Mouse (Mus musculus) kidney, postnatal 0 days (tissue): ENCODE measurements at regions not wholly inside any gene's neighbourhood (a gene's known extent, or its start where the extent isn't known, plus 50 kb on each side); places are given as distances from the start of the nearest gene placed in this dataset.
A peak's percentile ranks its signal among the peaks of the same experiment; 100 is the strongest.

Experiments
- ATAC-seq: fragments of 200-750 bp; cut with Nextera tagmentation; replicated peaks from 2 replicates; pipeline ENCODE4 v1.8.0; 2017; ENCODE audit warnings: low read depth, moderate number of reproducible peaks, moderate TSS enrichment, moderate library complexity; ENCODE audit not compliant: low FRiP score
- DNase-seq: peaks from one replicate; pipeline ENCODE4 v3.0.0-alpha.2; 2016; ENCODE audit warnings: low spot score
- H3K27ac ChIP-seq: fragments of 300-500 bp; sonication (generic); 2 replicates; pipeline ENCODE4 v1.5.1; 2014; ENCODE audit warnings: mild to moderate bottlenecking
- H3K27me3 ChIP-seq: fragments of 300-500 bp; sonication (generic); 2 replicates; pipeline ENCODE4 v1.6.1; 2014; ENCODE audit warnings: low read length, mixed read lengths; ENCODE audit not compliant: insufficient read depth
- H3K36me3 ChIP-seq: fragments of 300-500 bp; sonication (generic); 2 replicates; pipeline ENCODE4 v1.6.1; 2014; ENCODE audit warnings: low read length, mixed read lengths; ENCODE audit not compliant: insufficient read depth
- H3K4me1 ChIP-seq: fragments of 300-500 bp; sonication (generic); replicated peaks from 2 replicates; pipeline ENCODE4 v1.6.1; 2014; ENCODE audit warnings: antibody characterized with exemption, low read length, mixed read lengths; ENCODE audit not compliant: insufficient read depth
- H3K4me2 ChIP-seq: fragments of 300-500 bp; sonication (generic); 2 replicates; pipeline ENCODE4 v1.6.1; 2014; ENCODE audit warnings: mild to moderate bottlenecking, low read length, moderate library complexity, mixed read lengths
- H3K4me3 ChIP-seq: fragments of 300-500 bp; sonication (generic); replicated peaks from 2 replicates; pipeline ENCODE4 v1.5.1; 2014; ENCODE audit warnings: low read depth, low read length
- H3K9ac ChIP-seq: fragments of 300-500 bp; sonication (generic); 2 replicates; pipeline ENCODE4 v1.6.1; 2014; ENCODE audit warnings: low read depth, low read length
- H3K9me3 ChIP-seq: fragments of 300-500 bp; sonication (generic); replicated peaks from 2 replicates; pipeline ENCODE4 v1.6.1; 2016; ENCODE audit warnings: low read length, inconsistent platforms, mixed read lengths
- CTCF ChIP-seq: IDR thresholded peaks from 2 replicates; pipeline ENCODE4 v1.5.1; 2016; ENCODE audit warnings: antibody characterized with exemption, low read depth, mild to moderate bottlenecking, moderate library complexity
- WGBS: fragments of 180-500 bp; shearing (Covaris S2); extraction: QIAGEN DNeasy Blood & Tissue Kit; methylation state at CpG from one replicate; pipeline ENCODE4 v1.1.7; 2014; 5-methylcytosine and 5-hydroxymethylcytosine counted together

- Histone ChIP-seq H3K27ac (no peak overlapping the region), H3K9me3 (no peaks in the 10 kb centered on the region), H3K9ac (no peak overlapping the region), H3K36me3 (no peaks in the 10 kb centered on the region), H3K4me1 (peaks cover 8% of the 10 kb centered on the region; the same call in 1 of the 2 replicates), H3K4me2 (no peak overlapping the region), H3K4me3 (no peak overlapping the region), H3K27me3 (no peaks in the 10 kb centered on the region)
- ATAC-seq (peak; percentile 36; the same call in 1 of the 2 replicates), DNase-seq (peak; percentile 64)
- WGBS = 13% methylated on average over 7 of the region's 7 CpGs
- no peak for TF ChIP-seq CTCF
Observed at GRCm38 (mm10) chr3:121609090-121609489, 61.5 kb upstream of the 4930432M17Rik start.

- Histone ChIP-seq H3K4me1 (peaks cover 12% of the 10 kb centered on the region; the same call in 1 of the 2 replicates), H3K27me3 (no peaks in the 10 kb centered on the region), H3K27ac (no peak overlapping the region), H3K4me3 (no peak overlapping the region), H3K4me2 (no peak overlapping the region), H3K9ac (no peak overlapping the region), H3K36me3 (no peaks in the 10 kb centered on the region), H3K9me3 (no peaks in the 10 kb centered on the region)
- no peak for ATAC-seq
- DNase-seq = no peak
- TF ChIP-seq CTCF = no peak
- 63% methylated on average over 6 of the region's 6 CpGs for WGBS
Observed at GRCm38 (mm10) chr3:121604737-121605136, 65.8 kb upstream of the 4930432M17Rik start.

- no peak overlapping the region for H3K27ac ChIP-seq
- TF ChIP-seq CTCF = no peak
- ATAC-seq = no peak
Observed at GRCm38 (mm10) chr3:121604081-121604480, 66.5 kb upstream of the 4930432M17Rik start.

GRCm38 (mm10) chr3:121602826-121603370, 67.7 kb upstream of the 4930432M17Rik start:
- H3K4me1 ChIP-seq = 0 out of 2 replicates have a peak, but pooled peaks cover 5% of the 10 kb centered on the region
- no peaks in the 10 kb centered on the region for H3K9me3 ChIP-seq
- ATAC-seq (no peak), DNase-seq (no peak)
- 0 out of 2 replicates have a peak overlapping the region, but pooled peaks have one; percentile 32 for H3K27ac ChIP-seq
- H3K27me3 ChIP-seq = no peaks in the 10 kb centered on the region
- no peak overlapping the region for H3K4me2 ChIP-seq
- no peak overlapping the region for H3K4me3 ChIP-seq
- WGBS = 83% methylated on average over 10 of the region's 10 CpGs
- TF ChIP-seq CTCF = no peak
- H3K9ac ChIP-seq = no peak overlapping the region
- no peaks in the 10 kb centered on the region for H3K36me3 ChIP-seq

More at GRCm38 (mm10) chr3:121604081-121604480, 66.5 kb upstream of the 4930432M17Rik start:
- Histone ChIP-seq H3K9me3 (no peaks in the 10 kb centered on the region), H3K4me2 (no peak overlapping the region), H3K4me1 (0 out of 2 replicates have a peak, but pooled peaks cover 5% of the 10 kb centered on the region), H3K4me3 (no peak overlapping the region), H3K9ac (no peak overlapping the region), H3K36me3 (no peaks in the 10 kb centered on the region), H3K27me3 (no peaks in the 10 kb centered on the region)
- WGBS = 85% methylated on average over 9 of the region's 9 CpGs
- DNase-seq = no peak

DNA sequence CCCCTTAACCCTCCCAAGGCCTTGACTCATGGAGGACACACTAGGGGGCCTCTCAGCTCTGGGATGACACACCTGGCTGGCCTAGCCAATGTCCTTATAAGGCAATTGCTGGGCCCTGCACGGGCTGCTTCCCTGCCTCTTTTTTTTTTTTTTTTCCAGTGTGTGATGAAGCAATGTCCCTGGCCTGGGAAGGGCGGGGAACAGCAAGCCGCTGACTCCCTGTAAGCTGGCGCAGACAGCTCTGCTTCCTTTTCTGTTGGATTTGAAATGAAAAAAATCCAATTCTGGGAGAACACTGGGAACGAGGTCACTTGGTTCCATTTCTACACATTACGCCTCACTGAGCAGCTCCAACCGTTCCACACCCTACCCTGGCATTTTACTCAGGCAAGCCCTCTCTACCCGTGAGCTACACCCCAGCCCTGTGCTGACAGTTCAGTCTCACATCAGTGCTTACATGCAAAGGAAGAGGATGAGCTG, 68.4 kb upstream of the 4930432M17Rik start:
- Histone ChIP-seq H3K9ac (no peak overlapping the region), H3K27ac (peak overlapping the region; percentile 32; the same call in 1 of the 2 replicates), H3K27me3 (no peaks in the 10 kb centered on the region), H3K36me3 (no peaks in the 10 kb centered on the region), H3K4me3 (no peak overlapping the region), H3K4me1 (0 out of 2 replicates have a peak, but pooled peaks cover 5% of the 10 kb centered on the region), H3K4me2 (no peak overlapping the region), H3K9me3 (no peaks in the 10 kb centered on the region)
- ATAC-seq = peak; percentile 81
- peak; percentile 12; the same call in 1 of the 2 replicates for TF ChIP-seq CTCF
- WGBS = 38% methylated on average over 8 of the region's 8 CpGs
- DNase-seq = peak; percentile 53

GRCm38 (mm10) chr3:121600841-121601240, 68.6 kb upstream of the Slc44a3 start:
- no peak for TF ChIP-seq CTCF
- Histone ChIP-seq H3K4me1 (0 out of 2 replicates have a peak, but pooled peaks cover 5% of the 10 kb centered on the region), H3K27ac (no peak overlapping the region), H3K27me3 (no peaks in the 10 kb centered on the region), H3K4me3 (no peak overlapping the region), H3K9me3 (no peaks in the 10 kb centered on the region), H3K36me3 (no peaks in the 10 kb centered on the region), H3K9ac (no peak overlapping the region), H3K4me2 (no peak overlapping the region)
- no peak for DNase-seq
- ATAC-seq = no peak
- 77% methylated on average over 10 of the region's 10 CpGs for WGBS
